In genomic region chr15:97055794-97056193, GRCm38 (mm10) we compare ENCODE assay signal across 9 mouse cellular contexts. TPM values are rescaled to one million over a fixed set of nuclear protein-coding genes. Genes with fewer than 3 reads are reported as not detected.
DNase-seq lines count a peak whose midpoint lies in the region.
"Had no signal": no experiment of that assay in that cellular context is flagged by ENCODE, and none has a peak within 500 bp of the region (broad histone marks: within the 10 kb centered on the region; RNA-seq: fewer than 3 reads in every experiment).

Slc38a4 (minus strand) TSS chr15:97055956.

- peak within 1 kb of the TSS; percentile 50 for H3K4me3 ChIP-seq in forebrain, embryonic 10.5 days

- H3K27me3 ChIP-seq in forebrain, embryonic 10.5 days (ENCODE audit: poor library complexity, severe bottlenecking): no peaks in the 10 kb centered on the region

- no peaks in the 10 kb centered on the region for H3K36me3 ChIP-seq in forebrain, embryonic 10.5 days (replicated peaks)

- H3K4me1 ChIP-seq in forebrain, embryonic 10.5 days: peaks cover 14% of the 10 kb centered on the region

- no peak for DNase-seq in adrenal gland, postnatal 14 days
- DNase-seq in adrenal gland, postnatal 25 days: no peak
- DNase-seq in forebrain, embryonic 10.5 days (ENCODE audit: extremely low spot score, low spot score): peak; percentile 38
- DNase-seq in heart, postnatal 4 days: peak; percentile 56
- peak; percentile 77 for DNase-seq in mesoderm, embryonic 11.5 days (ENCODE audit: low read depth, low spot score)
- DNase-seq in thymus, adult 18-20 months: no peak
- no peak for DNase-seq in cerebellum, adult 9-11 months
- no peak for DNase-seq in Muller cell, postnatal 12 days (ENCODE audit: inconsistent ontology term)

- peaks cover 21% of the 10 kb centered on the region for H3K9me3 ChIP-seq in forebrain, embryonic 10.5 days

- peak within 1 kb of the TSS; percentile 66 for H3K27ac ChIP-seq in forebrain, embryonic 10.5 days

- 56% methylated on average over 9 of the region's 9 CpGs for whole genome bisulfite sequencing in forebrain, embryonic 10.5 days

RNA-seq across cellular contexts. Expression of gene Slc38a4, which starts in this region (rescaled TPM):
- 8.5 and 72.3 TPM in 2 replicates for total RNA-seq in adrenal gland, postnatal 14 days (2021)
- total RNA-seq in adrenal gland, postnatal 25 days (2021): 5.6 and 8.5 TPM in 2 replicates
- 31.2 and 33.2 TPM in 2 replicates for polyA plus RNA-seq in forebrain, embryonic 10.5 days (2016; fragmentation: Nextera tagmentation; extraction: Ambion mirVana)
- 10 to 100 TPM; 76.1 to 79.8 TPM for total RNA-seq in heart, postnatal 4 days (2021)
- total RNA-seq: hematopoietic stem cell, adult 5-6 weeks had no signal

Comparison
In these comparisons a context has a peak if more than half of its experiments do, and no peak if none do; other contexts are left out.
1. DNase-seq: peak in forebrain, embryonic 10.5 days (single experiment), heart, postnatal 4 days (single experiment) and mesoderm, embryonic 11.5 days (single experiment); none in adrenal gland, postnatal 14 days (single experiment), adrenal gland, postnatal 25 days (single experiment), thymus, adult 18-20 months (0 of 2), cerebellum, adult 9-11 months (single experiment) and Muller cell, postnatal 12 days (single experiment).